Mouse (Mus musculus): ENCODE measurements around the gene Cdt1. TPM values are rescaled to one million over a fixed set of nuclear protein-coding genes. Genes with fewer than 3 reads are reported as not detected.
A peak's percentile ranks its signal among the peaks of the same experiment; 100 is the strongest.

The Cdt1 gene
- polyA plus RNA-seq, 1 experiment from 2014 or later: 12.8 TPM

GRCm38 (mm10) chr8:122575735-122576647 is 8.2 kb downstream of the Cdt1 start:
- Histone ChIP-seq H3K4me1 (ENCODE audit: control insufficient read depth, insufficient read depth, low read length) (peaks cover 15% of the 10 kb centered on the region), H3K4me3 (ENCODE audit: low read depth, low read length) (peak overlapping the region; percentile 51), H3K36me3 (ENCODE audit: control insufficient read depth, insufficient read depth, low read length) (peaks cover 25% of the 10 kb centered on the region), H3K27ac (ENCODE audit: low read depth, low read length) (peak overlapping the region; percentile 50; the same call in 1 of the 2 replicates), H3K4me2 (ENCODE audit: low read length) (peak overlapping the region; percentile 83), H3K27me3 (replicated peaks; ENCODE audit: control insufficient read depth, insufficient read depth, low read length) (no peaks in the 10 kb centered on the region), H3K9ac (ENCODE audit: low read length) (peak overlapping the region; percentile 82), H3K9me3 (replicated peaks; ENCODE audit: control insufficient read depth, low read length) (no peaks in the 10 kb centered on the region)
- ATAC-seq: peak; percentile 35
- no peak for DNase-seq (ENCODE audit: low spot score)
- 18% methylated on average over 21 of the region's 21 CpGs for WGBS

- WGBS: under 1% methylated on average over 39 of the region's 39 CpGs
- peak within 1 kb of the TSS; percentile 51 for H3K4me3 ChIP-seq (ENCODE audit: low read depth, low read length)
- H3K4me1 ChIP-seq (ENCODE audit: control insufficient read depth, insufficient read depth, low read length): peaks cover 15% of the 10 kb centered on the region
- peak; percentile 94 for ATAC-seq
- H3K27ac ChIP-seq (ENCODE audit: low read depth, low read length): peak within 1 kb of the TSS; percentile 50; the same call in 1 of the 2 replicates
- peaks cover 18% of the 10 kb centered on the region for H3K36me3 ChIP-seq (ENCODE audit: control insufficient read depth, insufficient read depth, low read length)
- H3K9me3 ChIP-seq (replicated peaks; ENCODE audit: control insufficient read depth, low read length): no peaks in the 10 kb centered on the region
- peak; percentile 95 for DNase-seq (ENCODE audit: low spot score)
- H3K9ac ChIP-seq (ENCODE audit: low read length): peak within 1 kb of the TSS; percentile 82
- no peaks in the 10 kb centered on the region for H3K27me3 ChIP-seq (replicated peaks; ENCODE audit: control insufficient read depth, insufficient read depth, low read length)
- H3K4me2 ChIP-seq (ENCODE audit: low read length): peak within 1 kb of the TSS; percentile 83
These were observed 8.8 kb downstream of the Cdt1 start, which contains the start of gene Aprt for GRCm38 (mm10) chr8:122576648-122577022. Gene Aprt (minus strand): TSS chr8:122576909.

- no peaks in the 10 kb centered on the region for H3K27me3 ChIP-seq (replicated peaks; ENCODE audit: control insufficient read depth, insufficient read depth, low read length)
- no peaks in the 10 kb centered on the region for H3K9me3 ChIP-seq (replicated peaks; ENCODE audit: control insufficient read depth, low read length)
- H3K4me3 ChIP-seq (ENCODE audit: low read depth, low read length): peak overlapping the region; percentile 51
- DNase-seq (ENCODE audit: low spot score) (no peak), ATAC-seq (peak; percentile 30)
- H3K36me3 ChIP-seq (ENCODE audit: control insufficient read depth, insufficient read depth, low read length): peaks cover 13% of the 10 kb centered on the region
- H3K27ac ChIP-seq (ENCODE audit: low read depth, low read length): peak overlapping the region; percentile 14; the same call in 1 of the 2 replicates
- H3K9ac ChIP-seq (ENCODE audit: low read length): peak overlapping the region; percentile 82
- H3K4me2 ChIP-seq (ENCODE audit: low read length): peak overlapping the region; percentile 83
- H3K4me1 ChIP-seq (ENCODE audit: control insufficient read depth, insufficient read depth, low read length): peaks cover 15% of the 10 kb centered on the region
- 44% methylated on average over 10 of the region's 10 CpGs for WGBS
These were observed 9.3 kb downstream of the Cdt1 start for GRCm38 (mm10) chr8:122577116-122577515.

- DNase-seq (ENCODE audit: low spot score) (no peak), ATAC-seq (no peak)
- H3K4me2 ChIP-seq (ENCODE audit: low read length): no peak overlapping the region
- no peak overlapping the region for H3K4me3 ChIP-seq (ENCODE audit: low read depth, low read length)
- no peak overlapping the region for H3K27ac ChIP-seq (ENCODE audit: low read depth, low read length)
- 0 out of 2 replicates have a peak overlapping the region, but pooled peaks have one; percentile 17 for H3K9ac ChIP-seq (ENCODE audit: low read length)
- no peaks in the 10 kb centered on the region for H3K27me3 ChIP-seq (replicated peaks; ENCODE audit: control insufficient read depth, insufficient read depth, low read length)
- H3K36me3 ChIP-seq (ENCODE audit: control insufficient read depth, insufficient read depth, low read length): 0 out of 2 replicates have a peak, but pooled peaks cover 6% of the 10 kb centered on the region
- 20% methylated on average over 7 of the region's 7 CpGs for WGBS
- no peaks in the 10 kb centered on the region for H3K9me3 ChIP-seq (replicated peaks; ENCODE audit: control insufficient read depth, low read length)
- H3K4me1 ChIP-seq (ENCODE audit: control insufficient read depth, insufficient read depth, low read length): peaks cover 15% of the 10 kb centered on the region
These were observed 11.4 kb downstream of the Cdt1 start for GRCm38 (mm10) chr8:122579196-122579595.

- no peak overlapping the region for H3K9ac ChIP-seq (ENCODE audit: low read length)
- no peak overlapping the region for H3K4me2 ChIP-seq (ENCODE audit: low read length)
- no peak overlapping the region for H3K27ac ChIP-seq (ENCODE audit: low read depth, low read length)
- no peaks in the 10 kb centered on the region for H3K9me3 ChIP-seq (replicated peaks; ENCODE audit: control insufficient read depth, low read length)
- no peaks in the 10 kb centered on the region for H3K27me3 ChIP-seq (replicated peaks; ENCODE audit: control insufficient read depth, insufficient read depth, low read length)
- no peak overlapping the region for H3K4me3 ChIP-seq (ENCODE audit: low read depth, low read length)
- 78% methylated on average over 14 of the region's 15 CpGs for WGBS
- peaks cover 11% of the 10 kb centered on the region for H3K4me1 ChIP-seq (ENCODE audit: control insufficient read depth, insufficient read depth, low read length)
- ATAC-seq (no peak), DNase-seq (ENCODE audit: low spot score) (no peak)
- no peaks in the 10 kb centered on the region for H3K36me3 ChIP-seq (ENCODE audit: control insufficient read depth, insufficient read depth, low read length)
These were observed 13.1 kb downstream of the Cdt1 start for GRCm38 (mm10) chr8:122580926-122581325.

GRCm38 (mm10) chr8:122584981-122585380 is 17.2 kb downstream of the Cdt1 start:
- ATAC-seq (no peak), DNase-seq (ENCODE audit: low spot score) (no peak)
- no peaks in the 10 kb centered on the region for H3K27me3 ChIP-seq (replicated peaks; ENCODE audit: control insufficient read depth, insufficient read depth, low read length)
- no peak overlapping the region for H3K4me3 ChIP-seq (ENCODE audit: low read depth, low read length)
- H3K9me3 ChIP-seq (replicated peaks; ENCODE audit: control insufficient read depth, low read length): no peaks in the 10 kb centered on the region
- H3K4me1 ChIP-seq (ENCODE audit: control insufficient read depth, insufficient read depth, low read length): peaks cover 5% of the 10 kb centered on the region; the same call in 1 of the 2 replicates
- no peak overlapping the region for H3K4me2 ChIP-seq (ENCODE audit: low read length)
- H3K36me3 ChIP-seq (ENCODE audit: control insufficient read depth, insufficient read depth, low read length): no peaks in the 10 kb centered on the region
- 82% methylated on average over 9 of the region's 9 CpGs for WGBS
- H3K9ac ChIP-seq (ENCODE audit: low read length): no peak overlapping the region
- H3K27ac ChIP-seq (ENCODE audit: low read depth, low read length): no peak overlapping the region

- H3K4me1 ChIP-seq (ENCODE audit: control insufficient read depth, insufficient read depth, low read length): peaks cover 5% of the 10 kb centered on the region; the same call in 1 of the 2 replicates
- no peaks in the 10 kb centered on the region for H3K27me3 ChIP-seq (replicated peaks; ENCODE audit: control insufficient read depth, insufficient read depth, low read length)
- H3K9ac ChIP-seq (ENCODE audit: low read length): no peak overlapping the region
- H3K36me3 ChIP-seq (ENCODE audit: control insufficient read depth, insufficient read depth, low read length): no peaks in the 10 kb centered on the region
- ATAC-seq (no peak), DNase-seq (ENCODE audit: low spot score) (no peak)
- H3K9me3 ChIP-seq (replicated peaks; ENCODE audit: control insufficient read depth, low read length): no peaks in the 10 kb centered on the region
- no peak overlapping the region for H3K4me2 ChIP-seq (ENCODE audit: low read length)
- 80% methylated on average over 14 of the region's 14 CpGs for WGBS
- H3K4me3 ChIP-seq (ENCODE audit: low read depth, low read length): no peak overlapping the region
- H3K27ac ChIP-seq (ENCODE audit: low read depth, low read length): no peak overlapping the region
These were observed 17.6 kb downstream of the Cdt1 start for GRCm38 (mm10) chr8:122585411-122585891.

- Histone ChIP-seq H3K9me3 (replicated peaks; ENCODE audit: control insufficient read depth, low read length) (no peaks in the 10 kb centered on the region), H3K9ac (ENCODE audit: low read length) (no peak overlapping the region), H3K4me1 (ENCODE audit: control insufficient read depth, insufficient read depth, low read length) (peaks cover 5% of the 10 kb centered on the region; the same call in 1 of the 2 replicates), H3K4me3 (ENCODE audit: low read depth, low read length) (no peak overlapping the region), H3K27ac (ENCODE audit: low read depth, low read length) (no peak overlapping the region), H3K27me3 (replicated peaks; ENCODE audit: control insufficient read depth, insufficient read depth, low read length) (no peaks in the 10 kb centered on the region), H3K4me2 (ENCODE audit: low read length) (no peak overlapping the region), H3K36me3 (ENCODE audit: control insufficient read depth, insufficient read depth, low read length) (no peaks in the 10 kb centered on the region)
- 0 out of 2 replicates have a peak, but pooled peaks have one; percentile 34 for ATAC-seq
- DNase-seq (ENCODE audit: low spot score): peak; percentile 61
- 17% methylated on average over 7 of the region's 7 CpGs for WGBS
These were observed 18.4 kb downstream of the Cdt1 start for GRCm38 (mm10) chr8:122586171-122586570.
